Mouse (Mus musculus) E14TG2a.4 (cell line): ENCODE measurements around the gene Trabd2b.

Experiments used
- CTCF ChIP-seq: conservative IDR thresholded peaks from 2 replicates; pipeline ENCODE4 v1.5.1; 2014; ENCODE audit warnings: low read length
- NANOG ChIP-seq: IDR thresholded peaks from 2 replicates; pipeline ENCODE4 v1.6.1; 2014; ENCODE audit warnings: borderline replicate concordance, low read length, mixed read lengths
- POU5F1 ChIP-seq: IDR thresholded peaks from 2 replicates; pipeline ENCODE4 v1.6.1; 2014; ENCODE audit warnings: low read length, borderline replicate concordance

- TF ChIP-seq CTCF (no peak), NANOG (no peak), POU5F1 (no peak)
These were observed 202.8 kb downstream of the Trabd2b start for GRCm38 (mm10) chr4:114609297-114609696.
